Mouse (Mus musculus) macrophage (primary cell): ENCODE results near the gene Cnksr3. TPM values are rescaled to one million over a fixed set of nuclear protein-coding genes. Genes with fewer than 3 reads are reported as not detected.

Source experiments
- H3K27ac ChIP-seq: fragments of 350-480 bp; formaldehyde crosslinking; 2 replicates; pipeline ENCODE4 v1.9.0; 2021
- H3K36me3 ChIP-seq: fragments of 350-480 bp; formaldehyde crosslinking; 2 replicates; pipeline ENCODE4 v1.9.0; 2021; ENCODE audit errors: inconsistent target
- H3K4me3 ChIP-seq: fragments of 350-480 bp; formaldehyde crosslinking; 2 replicates; pipeline ENCODE4 v1.9.0; 2021; ENCODE audit errors: inconsistent target
- H3K79me2 ChIP-seq: fragments of 350-480 bp; formaldehyde crosslinking; 2 replicates; pipeline ENCODE4 v1.9.0; 2021; ENCODE audit errors: inconsistent target
- WGBS: methylation state at CpG from one replicate; pipeline ENCODE4 v1.1.7; 2026; ENCODE audit warnings: inconsistent platforms; ENCODE audit not compliant: missing documents; 5-methylcytosine and 5-hydroxymethylcytosine counted together
- polyA plus RNA-seq: library from polyadenylated mRNA; stranded (reverse); fragments of 250-400 nt; gene quantifications from 3 replicates; pipeline ENCODE4 v1.2.4, GENCODE M21; 2018; ENCODE audit warnings: inconsistent platforms

The Cnksr3 gene
- polyA plus RNA-seq, 1 experiment from 2014 or later: 10.3 TPM

DNA sequence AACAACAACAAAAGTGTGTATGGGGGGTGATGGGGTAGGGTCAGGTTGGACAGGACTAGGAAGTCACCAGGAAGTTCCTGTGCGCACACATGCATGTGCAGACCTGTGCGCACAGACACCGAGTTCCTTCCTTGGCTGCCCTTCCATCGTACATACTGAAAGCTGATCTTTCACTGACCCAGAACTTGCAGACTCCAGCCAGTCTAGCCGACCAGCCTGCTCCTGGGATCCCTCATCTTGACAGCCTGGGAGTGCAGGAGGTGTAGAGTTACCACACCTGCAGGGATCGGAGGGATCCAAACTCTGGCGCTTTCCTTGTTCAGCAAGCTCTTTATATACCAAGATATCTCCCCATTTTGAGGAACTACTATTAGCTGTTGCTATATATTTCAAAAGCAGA lies 94.3 kb downstream of the Cnksr3 start:
- Histone ChIP-seq H3K4me3 (no peak overlapping the region), H3K27ac (no peak overlapping the region), H3K36me3 (peaks cover 8% of the 10 kb centered on the region; the same call in 1 of the 2 replicates), H3K79me2 (no peaks in the 10 kb centered on the region)
- WGBS: 80% methylated on average over 7 of the region's 7 CpGs

DNA sequence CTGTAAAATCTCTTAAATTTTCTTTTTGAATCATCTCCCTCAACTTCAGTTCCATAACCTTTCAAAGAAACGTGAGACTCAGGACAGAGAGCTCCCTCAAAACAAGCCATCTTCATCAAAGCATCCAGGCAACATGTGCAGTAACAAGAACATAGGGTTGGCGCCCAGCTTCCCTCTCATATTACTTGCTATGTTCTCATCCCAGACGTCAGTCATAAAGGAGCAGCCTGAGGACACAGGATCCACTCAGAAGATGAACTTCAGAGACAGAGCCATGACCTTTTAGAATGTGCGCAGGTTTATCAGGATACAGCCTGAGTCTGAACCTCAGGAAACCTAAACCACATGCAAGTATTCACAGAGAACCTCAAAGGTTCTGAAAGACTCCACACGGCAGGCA lies 97.2 kb downstream of the Cnksr3 start:
- H3K36me3 ChIP-seq: 0 out of 2 replicates have a peak, but pooled peaks cover 2% of the 10 kb centered on the region
- no peaks in the 10 kb centered on the region for H3K79me2 ChIP-seq
- 95% methylated on average over 5 of the region's 5 CpGs for WGBS
- H3K4me3 ChIP-seq: no peak overlapping the region
- H3K27ac ChIP-seq: no peak overlapping the region

DNA sequence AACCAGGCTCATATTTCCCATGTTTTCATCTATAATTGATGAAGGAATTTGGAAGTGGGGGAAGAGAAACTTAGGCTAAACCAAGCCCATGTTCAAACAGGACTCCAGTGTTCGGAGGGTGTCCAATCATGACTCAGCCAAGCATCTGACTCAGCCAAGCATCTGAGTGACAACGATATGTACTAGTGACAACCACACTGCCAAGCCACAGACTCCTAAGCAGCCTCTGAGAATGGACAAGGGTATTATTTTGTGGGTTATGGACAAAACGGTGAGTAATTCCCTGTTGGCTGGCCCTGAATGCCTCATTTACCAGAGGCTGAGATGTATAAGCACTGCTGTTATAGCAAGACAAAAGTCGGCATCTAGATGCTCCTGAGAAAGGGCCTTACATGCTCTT lies 98.3 kb downstream of the Cnksr3 start:
- Histone ChIP-seq H3K36me3 (no peaks in the 10 kb centered on the region), H3K27ac (no peak overlapping the region), H3K4me3 (no peak overlapping the region), H3K79me2 (no peaks in the 10 kb centered on the region)
- 92% methylated on average over 4 of the region's 4 CpGs for WGBS

- WGBS: 100% methylated on average over 1 of the region's 1 CpGs
- H3K36me3 ChIP-seq: no peaks in the 10 kb centered on the region
- no peak overlapping the region for H3K4me3 ChIP-seq
- H3K27ac ChIP-seq: no peak overlapping the region
- H3K79me2 ChIP-seq: no peaks in the 10 kb centered on the region
Measured at GRCm38 (mm10) chr10:7113144-7113543, 98.9 kb downstream of the Cnksr3 start.

DNA sequence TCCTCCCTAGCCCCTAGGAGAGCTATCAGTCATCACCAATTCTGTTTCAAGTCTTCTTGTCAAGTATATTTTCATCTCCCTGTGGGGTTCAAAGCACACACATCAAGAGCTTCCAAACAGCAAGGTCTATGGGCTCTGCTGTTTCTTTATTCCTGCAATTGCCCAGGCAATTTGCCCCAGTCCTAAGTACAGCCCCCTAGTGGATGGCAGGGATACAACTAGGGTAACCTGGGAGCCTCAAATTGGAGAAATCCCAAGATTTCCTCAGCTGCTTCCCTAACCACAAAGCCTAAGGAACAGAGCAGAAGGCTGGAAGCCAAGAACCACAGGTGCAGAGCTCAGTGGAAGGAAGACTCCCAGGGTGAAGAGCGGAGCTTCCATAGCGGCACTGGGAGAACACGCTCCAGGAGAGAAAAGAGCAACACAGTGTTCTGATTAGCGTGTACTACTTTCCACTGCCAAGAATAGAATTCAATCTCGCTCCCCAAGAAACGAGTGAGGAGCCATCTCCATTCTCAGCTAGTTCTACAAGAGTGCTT lies 100.5 kb downstream of the Cnksr3 start:
- 93% methylated on average over 6 of the region's 6 CpGs for WGBS
- Histone ChIP-seq H3K4me3 (no peak overlapping the region), H3K36me3 (no peaks in the 10 kb centered on the region), H3K27ac (no peak overlapping the region), H3K79me2 (no peaks in the 10 kb centered on the region)

- H3K4me3 ChIP-seq: no peak overlapping the region
- no peaks in the 10 kb centered on the region for H3K36me3 ChIP-seq
- no peak overlapping the region for H3K27ac ChIP-seq
- no peaks in the 10 kb centered on the region for H3K79me2 ChIP-seq
- 88% methylated on average over 1 of the region's 1 CpGs for WGBS
Measured at GRCm38 (mm10) chr10:7103872-7104271, 108.2 kb downstream of the Cnksr3 start.

GRCm38 (mm10) chr10:7077971-7078370 lies 134.1 kb downstream of the Cnksr3 start:
- no peak overlapping the region for H3K4me3 ChIP-seq
- no peaks in the 10 kb centered on the region for H3K79me2 ChIP-seq
- WGBS: 100% methylated on average over 1 of the region's 1 CpGs
- H3K36me3 ChIP-seq: no peaks in the 10 kb centered on the region
- H3K27ac ChIP-seq: no peak overlapping the region

DNA sequence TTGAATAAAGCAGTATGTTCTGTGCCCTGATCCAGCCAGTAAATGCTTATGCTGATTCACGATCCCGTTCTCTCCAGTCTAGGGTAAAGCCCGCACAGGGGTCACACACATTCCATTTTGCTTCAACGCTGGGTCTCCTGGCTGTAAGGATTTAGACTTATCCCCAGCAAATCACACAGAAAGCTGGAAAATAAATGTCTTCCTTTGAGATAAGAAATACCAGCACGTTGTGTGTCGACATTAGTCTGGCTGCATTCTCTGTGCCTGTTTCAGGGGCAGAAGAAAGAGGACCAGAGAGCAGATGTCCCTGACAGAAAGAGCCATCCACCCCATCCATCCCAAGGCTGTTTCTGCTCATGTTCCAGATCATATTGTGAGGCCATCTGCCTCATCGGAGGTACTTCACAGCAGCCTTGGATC lies 134.6 kb downstream of the Cnksr3 start:
- Histone ChIP-seq H3K27ac (no peak overlapping the region), H3K79me2 (no peaks in the 10 kb centered on the region), H3K4me3 (no peak overlapping the region), H3K36me3 (no peaks in the 10 kb centered on the region)
- 95% methylated on average over 7 of the region's 7 CpGs for WGBS

GRCm38 (mm10) chr10:7076662-7077211 lies 135.3 kb downstream of the Cnksr3 start:
- Histone ChIP-seq H3K79me2 (no peaks in the 10 kb centered on the region), H3K4me3 (no peak overlapping the region), H3K36me3 (no peaks in the 10 kb centered on the region), H3K27ac (no peak overlapping the region)
- 75% methylated on average over 7 of the region's 8 CpGs for WGBS

GRCm38 (mm10) chr10:7076201-7076600 lies 135.8 kb downstream of the Cnksr3 start:
- 8% methylated on average over 8 of the region's 8 CpGs for WGBS
- no peak overlapping the region for H3K27ac ChIP-seq
- no peaks in the 10 kb centered on the region for H3K36me3 ChIP-seq
- H3K4me3 ChIP-seq: no peak overlapping the region
- no peaks in the 10 kb centered on the region for H3K79me2 ChIP-seq

GRCm38 (mm10) chr10:7075661-7076060 lies 136.4 kb downstream of the Cnksr3 start:
- Histone ChIP-seq H3K4me3 (no peak overlapping the region), H3K79me2 (no peaks in the 10 kb centered on the region), H3K36me3 (no peaks in the 10 kb centered on the region), H3K27ac (no peak overlapping the region)
- whole genome bisulfite sequencing: 100% methylated on average over 2 of the region's 2 CpGs

- WGBS: 73% methylated on average over 2 of the region's 2 CpGs
- no peak overlapping the region for H3K4me3 ChIP-seq
- no peak overlapping the region for H3K27ac ChIP-seq
- no peaks in the 10 kb centered on the region for H3K79me2 ChIP-seq
- H3K36me3 ChIP-seq: no peaks in the 10 kb centered on the region
Measured at GRCm38 (mm10) chr10:7074231-7074630, 137.8 kb downstream of the Cnksr3 start.

GRCm38 (mm10) chr10:7070924-7071323 lies 141.1 kb downstream of the Cnksr3 start:
- no peaks in the 10 kb centered on the region for H3K36me3 ChIP-seq
- WGBS: 89% methylated on average over 5 of the region's 5 CpGs
- H3K27ac ChIP-seq: no peak overlapping the region

GRCm38 (mm10) chr10:7070100-7070835 lies 141.8 kb downstream of the Cnksr3 start:
- Histone ChIP-seq H3K27ac (no peak overlapping the region), H3K79me2 (no peaks in the 10 kb centered on the region), H3K36me3 (no peaks in the 10 kb centered on the region), H3K4me3 (no peak overlapping the region)
- 80% methylated on average over 8 of the region's 8 CpGs for WGBS

More at GRCm38 (mm10) chr10:7070924-7071323, 141.1 kb downstream of the Cnksr3 start:
- Histone ChIP-seq H3K79me2 (no peaks in the 10 kb centered on the region), H3K4me3 (no peak overlapping the region)

DNA sequence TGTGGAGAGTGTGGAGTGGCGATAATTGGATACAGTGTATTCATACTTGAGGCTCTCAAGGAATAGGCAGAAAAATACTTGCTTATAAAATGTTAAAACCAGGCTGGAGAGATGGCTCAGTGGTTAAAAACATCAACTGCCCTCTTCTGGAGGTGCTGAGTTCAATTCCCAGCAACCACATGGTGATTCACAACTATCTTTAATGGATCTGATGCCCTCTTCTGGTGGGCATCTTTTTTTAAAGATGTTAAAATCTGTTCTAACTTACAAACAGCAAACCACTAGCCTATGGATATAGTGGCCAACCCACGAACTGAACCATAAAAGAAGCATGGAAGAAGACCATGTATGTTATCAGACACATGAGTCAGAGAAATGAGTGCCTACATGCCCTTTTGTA lies 142.9 kb downstream of the Cnksr3 start:
- H3K4me3 ChIP-seq: no peak overlapping the region
- H3K36me3 ChIP-seq: no peaks in the 10 kb centered on the region
- WGBS: 81% methylated on average over 2 of the region's 2 CpGs
- no peak overlapping the region for H3K27ac ChIP-seq
- H3K79me2 ChIP-seq: no peaks in the 10 kb centered on the region
